Mouse (Mus musculus) limb, embryonic 10.5 days (tissue): ENCODE data around the gene Ap2a2. TPM values are rescaled to one million over a fixed set of nuclear protein-coding genes. Genes with fewer than 3 reads are reported as not detected.
"Not testable (repeated sequence)": the region's sequence is repeated elsewhere in the genome, so short reads cannot be mapped to it uniquely, and the experiment has no call there.

Experiments
- DNase-seq: peaks from one replicate; pipeline ENCODE4 v3.0.0-alpha.2; 2017; ENCODE audit warnings: low spot score
- H3K27ac ChIP-seq: fragments of 300-500 bp; sonication (generic); 2 replicates; pipeline ENCODE4 v1.5.1; 2016; ENCODE audit warnings: mild to moderate bottlenecking
- H3K27me3 ChIP-seq: fragments of 300-500 bp; sonication (generic); 2 replicates; pipeline ENCODE4 v1.6.1; 2016; ENCODE audit warnings: low read depth, mild to moderate bottlenecking; ENCODE audit not compliant: poor library complexity, severe bottlenecking
- H3K36me3 ChIP-seq: fragments of 300-500 bp; sonication (generic); 2 replicates; pipeline ENCODE4 v1.6.1; 2016; ENCODE audit warnings: mild to moderate bottlenecking, moderate library complexity
- H3K4me1 ChIP-seq: fragments of 300-500 bp; sonication (generic); 2 replicates; pipeline ENCODE4 v1.6.1; 2016
- H3K4me3 ChIP-seq: fragments of 300-500 bp; sonication (generic); 2 replicates; pipeline ENCODE4 v1.5.1; 2016; ENCODE audit warnings: mild to moderate bottlenecking, moderate library complexity
- H3K9me3 ChIP-seq: fragments of 300-500 bp; sonication (generic); replicated peaks from 2 replicates; pipeline ENCODE4 v1.6.1; 2016; ENCODE audit warnings: mild to moderate bottlenecking
- WGBS: fragments of 180-500 bp; shearing (Covaris S2); methylation state at CpG from one replicate; pipeline ENCODE4 v1.1.7; 2016; 5-methylcytosine and 5-hydroxymethylcytosine counted together
- microRNA-seq: library from miRNA; unstranded; fragments of <30 nt; microRNA quantifications from one replicate; pipeline ENCODE4, GENCODE M21; 2017
- polyA plus RNA-seq: library from polyadenylated mRNA; unstranded; fragments of >200 nt; fragmentation: Nextera tagmentation; extraction: Ambion mirVana; gene quantifications from 2 replicates; pipeline ENCODE4 v1.2.1, GENCODE M21; 2016

Ap2a2 gene
- polyA plus RNA-seq, 1 experiment from 2014 or later: 92.5 TPM

GRCm38 (mm10) chr7:141661481-141661880, 99.5 kb downstream of the Ap2a2 start:
- Histone ChIP-seq H3K27ac (no peak overlapping the region), H3K9me3 (no peaks in the 10 kb centered on the region), H3K36me3 (no peaks in the 10 kb centered on the region), H3K27me3 (no peaks in the 10 kb centered on the region), H3K4me1 (0 out of 2 replicates have a peak, but pooled peaks cover 4% of the 10 kb centered on the region), H3K4me3 (no peak overlapping the region)
- 78% methylated on average over 3 of the region's 3 CpGs for WGBS
- no peak for DNase-seq

GRCm38 (mm10) chr7:141662223-141662622, 100.2 kb downstream of the Ap2a2 start:
- H3K36me3 ChIP-seq: no peaks in the 10 kb centered on the region
- no peaks in the 10 kb centered on the region for H3K27me3 ChIP-seq
- no peak overlapping the region for H3K27ac ChIP-seq
- H3K9me3 ChIP-seq: no peaks in the 10 kb centered on the region
- no peak for DNase-seq
- WGBS: 59% methylated on average over 5 of the region's 5 CpGs
- 0 out of 2 replicates have a peak, but pooled peaks cover 4% of the 10 kb centered on the region for H3K4me1 ChIP-seq
- H3K4me3 ChIP-seq: no peak overlapping the region

- H3K4me1 ChIP-seq: 0 out of 2 replicates have a peak, but pooled peaks cover 4% of the 10 kb centered on the region
- peak; percentile 57 for DNase-seq
- no peaks in the 10 kb centered on the region for H3K27me3 ChIP-seq
- H3K36me3 ChIP-seq: no peaks in the 10 kb centered on the region
- H3K27ac ChIP-seq: no peak overlapping the region
- 36% methylated on average over 4 of the region's 4 CpGs for WGBS
- no peak overlapping the region for H3K4me3 ChIP-seq
- no peaks in the 10 kb centered on the region for H3K9me3 ChIP-seq
Measured at GRCm38 (mm10) chr7:141666190-141666589, 104.2 kb downstream of the Ap2a2 start.

GRCm38 (mm10) chr7:141669097-141669496, 107.1 kb downstream of the Ap2a2 start:
- H3K27ac ChIP-seq, H3K27me3 ChIP-seq, H3K36me3 ChIP-seq, H3K4me3 ChIP-seq, H3K4me1 ChIP-seq, DNase-seq, H3K9me3 ChIP-seq: not testable (repeated sequence)
- WGBS: 90% methylated on average over 3 of the region's 3 CpGs

GRCm38 (mm10) chr7:141670999-141671398, 109.0 kb downstream of the Ap2a2 start:
- 0 out of 2 replicates have a peak, but pooled peaks cover 1% of the 10 kb centered on the region for H3K4me1 ChIP-seq
- WGBS: 86% methylated on average over 4 of the region's 4 CpGs
- H3K27me3 ChIP-seq: no peaks in the 10 kb centered on the region
- H3K27ac ChIP-seq: no peak overlapping the region
- no peak for DNase-seq
- H3K9me3 ChIP-seq: no peaks in the 10 kb centered on the region
- no peak overlapping the region for H3K4me3 ChIP-seq
- H3K36me3 ChIP-seq: no peaks in the 10 kb centered on the region

- Histone ChIP-seq H3K9me3 (no peaks in the 10 kb centered on the region), H3K4me3 (no peak overlapping the region), H3K27ac (no peak overlapping the region), H3K27me3 (no peaks in the 10 kb centered on the region), H3K4me1 (no peaks in the 10 kb centered on the region), H3K36me3 (no peaks in the 10 kb centered on the region)
- 79% methylated on average over 5 of the region's 5 CpGs for WGBS
- DNase-seq: no peak
Measured at GRCm38 (mm10) chr7:141671626-141672291, 109.8 kb downstream of the Ap2a2 start.

GRCm38 (mm10) chr7:141678922-141679321, 116.9 kb downstream of the Ap2a2 start:
- H3K36me3 ChIP-seq: no peaks in the 10 kb centered on the region
- H3K9me3 ChIP-seq: no peaks in the 10 kb centered on the region
- DNase-seq: no peak
- no peaks in the 10 kb centered on the region for H3K4me1 ChIP-seq
- no peak overlapping the region for H3K4me3 ChIP-seq
- 84% methylated on average over 4 of the region's 4 CpGs for WGBS
- H3K27me3 ChIP-seq: no peaks in the 10 kb centered on the region
- no peak overlapping the region for H3K27ac ChIP-seq

Small RNA genes lying within 50 kb of the gene (microRNA-seq; reads per million reads assigned to microRNA genes)
- gene Mir7063: 0.88 reads per million

Other genes starting within 250 kb of the Ap2a2 start
- 44.1 and 59.5 TPM in 2 replicates for gene Deaf1, start 234.5 kb upstream of the Ap2a2 start, polyA plus RNA-seq
- gene Tmem80, start 234.4 kb upstream of the Ap2a2 start, polyA plus RNA-seq: 42.9 and 46.1 TPM in 2 replicates
- gene Eps8l2, start 223.3 kb upstream of the Ap2a2 start, polyA plus RNA-seq: 3.4 and 5.0 TPM in 2 replicates
- 258 and 272 TPM in 2 replicates for gene Taldo1, start 170.0 kb upstream of the Ap2a2 start, polyA plus RNA-seq
- gene Gatd1, start 148.0 kb upstream of the Ap2a2 start, polyA plus RNA-seq: 44.5 and 56.4 TPM in 2 replicates
- gene Cend1, start 132.7 kb upstream of the Ap2a2 start, polyA plus RNA-seq: 6.0 and 8.8 TPM in 2 replicates
- gene Slc25a22, start 124.3 kb upstream of the Ap2a2 start, polyA plus RNA-seq: 43.6 and 48.3 TPM in 2 replicates
- 26.8 and 30.0 TPM in 2 replicates for gene Pidd1, start 118.1 kb upstream of the Ap2a2 start, polyA plus RNA-seq
- gene Rplp2, start 114.8 kb upstream of the Ap2a2 start, polyA plus RNA-seq: 1,138 and 1,369 TPM in 2 replicates
- gene Pnpla2, start 107.0 kb upstream of the Ap2a2 start, polyA plus RNA-seq: 11.6 and 12.4 TPM in 2 replicates
- gene Cracr2b, start 101.1 kb upstream of the Ap2a2 start, polyA plus RNA-seq: 7.0 and 7.8 TPM in 2 replicates
- 14.0 and 15.8 TPM in 2 replicates for gene Cd151, start 94.8 kb upstream of the Ap2a2 start, polyA plus RNA-seq
- 77.2 and 86.8 TPM in 2 replicates for gene Polr2l, start 87.0 kb upstream of the Ap2a2 start, polyA plus RNA-seq
- 25.0 and 36.9 TPM in 2 replicates for gene Tspan4, start 86.9 kb upstream of the Ap2a2 start, polyA plus RNA-seq
- 26.7 and 27.3 TPM in 2 replicates for gene Chid1, start 22.3 kb upstream of the Ap2a2 start, polyA plus RNA-seq
- 0.14 and 0.15 TPM in 2 replicates for gene Muc6, start 93.1 kb downstream of the Ap2a2 start, polyA plus RNA-seq
- 0.05 and 0.29 TPM in 2 replicates for gene Muc2, start 128.2 kb downstream of the Ap2a2 start, polyA plus RNA-seq
- not detected in 2 replicates for gene Muc5ac, start 226.8 kb downstream of the Ap2a2 start, polyA plus RNA-seq